Mouse (Mus musculus) fat pad, adult 2 months (tissue): ENCODE measurements around the gene Zbtb39.
"Not testable (repeated sequence)": the region's sequence is repeated elsewhere in the genome, so short reads cannot be mapped to it uniquely, and the experiment has no call there.

Source experiments
- DNase-seq: peaks from one replicate; pipeline ENCODE4 v3.0.0-alpha.2; 2011; ENCODE audit warnings: low read depth, low spot score; ENCODE audit errors: extremely low read depth

Zbtb39 gene

DNA sequence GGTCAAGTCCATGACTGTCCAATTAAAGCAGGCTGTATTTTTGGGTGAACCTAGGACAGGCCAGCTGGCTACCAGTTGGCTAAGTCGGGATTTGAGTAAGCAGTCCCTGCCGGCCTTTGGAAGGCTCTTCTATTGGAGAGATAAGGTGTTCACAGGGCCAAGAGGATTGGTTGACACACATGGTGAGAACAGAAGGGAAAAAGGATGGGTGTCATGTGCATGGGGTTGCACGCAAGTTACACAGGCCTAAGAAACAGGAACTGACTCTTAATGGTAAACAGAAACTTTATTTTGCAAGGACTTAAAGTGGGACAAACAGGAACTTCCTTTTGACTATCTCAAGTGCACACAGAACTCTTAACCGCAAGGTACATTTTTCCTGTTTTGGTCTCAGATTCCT lies 2.4 kb upstream of the Zbtb39 start:
- DNase-seq: no peak

DNA sequence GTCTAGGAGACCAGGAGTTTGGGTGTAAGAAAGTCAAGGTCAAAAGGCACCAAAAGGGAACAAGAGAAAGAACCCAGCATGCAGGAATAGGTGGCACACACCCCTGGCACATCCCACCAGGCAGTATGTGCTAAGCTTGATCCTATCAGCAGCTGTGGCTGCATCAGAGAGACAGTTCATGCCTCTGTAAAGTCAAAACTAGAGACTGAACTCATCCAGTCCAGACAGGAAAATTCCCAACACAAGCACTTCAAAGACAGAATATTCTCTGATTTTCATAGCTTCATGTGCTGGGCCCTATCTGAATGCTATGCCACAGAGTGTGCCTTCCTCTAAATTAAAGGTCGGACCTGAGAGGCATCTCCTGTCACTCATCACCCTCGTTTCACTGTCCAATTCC lies 1.8 kb upstream of the Zbtb39 start:
- DNase-seq: no peak

DNA sequence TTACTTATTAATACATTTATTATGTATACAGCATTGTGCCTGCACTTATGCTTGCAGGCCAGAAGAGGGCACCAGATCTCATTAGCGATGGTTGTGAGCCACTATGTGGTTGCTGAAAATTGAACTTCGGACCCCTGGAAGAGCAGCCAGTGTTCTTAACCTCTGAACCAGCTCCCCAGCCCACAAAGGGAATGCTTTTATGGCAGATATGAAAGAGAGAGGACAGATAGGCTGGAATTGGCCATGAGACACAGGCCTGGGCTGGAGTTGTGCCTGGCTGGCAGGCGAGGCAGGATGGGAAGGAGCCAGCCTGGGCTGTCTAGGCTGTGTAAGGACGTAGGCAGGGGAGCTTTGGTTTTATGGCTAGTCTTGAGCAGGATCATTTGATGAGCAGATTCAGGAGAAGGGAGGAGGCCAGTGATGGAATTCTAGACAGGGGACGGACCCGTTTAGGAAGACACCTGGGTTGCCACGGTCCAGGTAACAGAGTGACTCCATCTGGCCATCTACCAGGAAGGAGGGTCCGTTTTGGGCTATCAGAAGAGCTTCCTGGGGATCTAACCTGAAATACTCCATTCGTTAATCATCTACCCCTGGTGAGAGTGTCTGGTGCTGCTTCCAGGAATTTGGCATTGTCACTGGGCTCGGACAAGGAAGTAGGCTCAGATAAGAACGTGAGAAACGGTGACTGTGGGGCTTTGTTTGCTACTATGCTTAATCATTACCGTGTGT lies 1.0 kb upstream of the Zbtb39 start:
- no peak for DNase-seq

DNA sequence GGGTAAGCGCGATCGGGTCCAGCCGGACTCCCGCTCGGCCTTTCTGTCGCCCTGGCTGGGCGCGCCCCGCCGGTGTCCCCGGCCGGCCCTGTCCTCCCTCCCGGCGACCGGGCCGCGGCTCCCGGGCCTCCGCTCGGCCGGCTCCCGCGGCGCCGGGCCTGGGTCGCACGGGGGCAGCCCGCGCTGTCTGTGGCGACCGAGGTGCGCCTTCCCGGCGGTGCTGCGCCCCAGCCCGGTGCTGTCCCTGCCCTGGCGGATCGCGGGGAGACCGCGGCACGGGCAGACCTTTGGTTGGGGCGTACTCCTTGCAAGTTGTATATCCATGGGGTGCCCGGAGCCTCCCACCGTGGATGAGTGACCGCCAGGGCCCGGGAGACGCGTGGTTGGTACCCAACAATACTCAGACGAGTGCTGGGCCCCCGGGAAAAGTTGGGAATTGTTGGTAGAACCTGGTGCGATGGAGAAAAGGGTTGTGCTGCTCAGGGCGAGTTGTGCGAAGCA lies 373 bp downstream of the Zbtb39 start:
- DNase-seq: no peak

DNA sequence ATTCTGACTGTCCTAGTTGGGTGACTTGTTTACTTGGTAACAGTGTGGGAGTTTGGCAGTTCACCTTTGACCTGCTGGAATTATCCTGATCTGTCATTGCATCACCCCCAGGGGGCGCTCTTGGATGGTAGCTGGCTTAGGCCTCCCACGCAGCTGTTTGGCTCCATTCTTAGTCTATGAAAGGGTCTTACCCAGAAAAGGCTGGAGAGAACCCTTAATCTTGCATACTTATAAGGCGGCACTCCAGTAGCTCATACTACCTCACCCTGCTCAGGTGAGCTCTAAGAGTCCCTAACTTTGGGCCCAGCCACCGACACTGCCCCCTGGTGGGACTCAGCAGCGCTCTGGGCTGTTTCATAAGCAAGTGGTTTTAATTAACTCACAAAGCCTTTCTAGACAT lies 5.3 kb downstream of the Zbtb39 start:
- DNase-seq: no peak

DNA sequence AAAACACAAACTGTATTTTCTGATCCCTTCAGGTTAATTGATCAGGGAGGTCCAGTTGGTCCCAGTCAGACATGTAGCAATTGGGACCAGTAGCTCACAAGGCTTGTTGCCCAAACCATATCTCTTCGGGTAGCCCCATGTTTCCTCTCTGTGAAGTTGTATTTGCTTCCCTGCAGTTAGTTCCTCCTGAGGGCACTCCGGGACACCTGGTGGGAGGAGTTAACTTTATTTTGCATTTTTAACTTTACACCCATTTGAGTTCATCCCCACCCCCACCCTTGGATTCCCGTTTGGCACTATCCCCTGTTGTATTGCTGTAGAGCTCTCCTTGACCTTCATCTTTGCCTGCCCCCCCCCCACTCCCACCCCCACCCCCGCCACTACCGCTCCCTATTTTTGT lies 6.5 kb downstream of the Zbtb39 start:
- DNase-seq: no peak

DNA sequence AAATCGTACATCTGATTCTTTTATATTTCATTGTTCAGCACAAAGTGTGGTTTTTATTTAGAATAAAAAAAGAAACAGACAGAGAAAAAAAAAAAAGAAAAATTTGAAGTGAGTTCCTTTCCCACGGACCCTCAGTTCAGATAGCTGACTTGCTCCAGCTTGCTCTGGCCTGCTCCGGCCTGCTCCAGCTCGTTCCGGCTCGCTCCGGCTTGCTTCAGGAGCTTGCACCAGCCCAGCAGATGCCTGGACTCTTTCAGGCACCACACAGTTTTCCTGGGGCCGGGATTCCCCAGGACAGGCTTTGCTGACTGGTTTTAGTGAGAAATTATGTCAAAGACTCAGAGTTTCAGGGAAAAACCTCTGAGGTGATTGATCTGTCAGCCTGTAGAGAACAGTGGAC lies 7.9 kb downstream of the Zbtb39 start:
- no peak for DNase-seq

DNA sequence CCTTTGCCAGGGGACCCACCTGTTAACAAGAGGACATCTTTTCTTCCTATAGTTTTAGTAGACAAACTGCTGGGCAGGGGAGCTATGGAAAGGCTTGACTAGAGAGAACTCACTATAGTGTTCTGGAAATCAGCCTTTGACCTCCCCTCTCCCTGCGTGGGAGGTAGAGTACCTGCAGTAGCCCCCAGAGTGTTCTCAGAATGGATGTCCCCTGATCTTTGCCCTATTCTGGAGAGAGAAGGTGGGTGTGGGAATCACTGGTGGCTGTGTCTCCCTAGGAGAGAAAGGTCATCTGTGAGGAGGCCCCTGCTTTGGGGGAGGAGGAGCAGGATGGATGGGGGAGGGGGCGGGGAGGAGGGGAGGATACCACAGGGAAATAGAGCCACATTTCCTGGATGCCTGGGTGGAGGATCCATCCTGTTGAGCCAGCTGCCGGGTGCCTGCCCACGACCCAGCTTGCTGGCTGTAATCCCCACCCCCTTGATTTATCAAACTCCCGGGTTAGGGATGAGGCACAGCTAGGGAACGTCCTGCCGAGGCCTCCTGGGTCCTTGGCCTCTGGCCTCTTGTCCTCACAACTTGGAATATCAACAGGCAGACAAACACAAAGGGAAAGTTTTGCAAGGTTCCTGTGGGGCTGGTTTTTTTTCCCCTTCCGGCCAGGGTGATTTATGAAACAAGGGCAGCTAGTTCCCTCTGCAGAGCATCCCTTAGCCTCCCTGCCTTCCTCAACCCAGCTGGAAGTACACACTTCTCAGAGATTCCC lies 9.7 kb downstream of the Zbtb39 start:
- no peak for DNase-seq

DNA sequence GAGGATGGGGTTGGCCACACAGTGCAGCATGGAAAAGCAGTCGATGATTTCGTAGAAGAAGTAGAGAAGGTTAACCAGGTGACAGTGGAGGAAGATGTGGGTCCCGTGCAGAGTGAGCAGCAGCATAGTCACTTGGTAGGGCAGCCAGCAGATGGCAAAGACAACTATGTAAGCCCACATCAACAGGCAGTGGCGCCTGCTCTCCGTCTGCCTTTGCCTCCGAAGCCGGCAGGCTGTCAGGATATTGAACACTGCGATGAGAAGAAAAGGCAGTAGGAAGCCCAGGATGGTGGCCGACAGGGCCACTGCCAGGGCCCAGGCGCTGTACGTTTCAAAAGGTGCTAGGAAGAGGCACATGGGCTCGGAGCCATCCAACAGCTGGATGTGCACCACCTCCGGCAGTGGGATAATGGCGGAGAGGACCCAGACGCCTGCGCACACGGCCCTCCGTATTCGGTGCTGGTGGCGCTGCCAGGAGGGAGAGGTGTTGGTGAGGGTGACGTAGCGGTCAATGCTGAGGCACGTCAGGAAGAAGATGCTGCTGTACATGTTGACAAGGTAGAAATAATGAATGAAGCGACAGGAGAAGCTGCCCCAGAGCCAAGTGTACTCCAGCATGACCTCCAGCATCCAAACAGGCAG lies 10.9 kb downstream of the Zbtb39 start:
- no peak for DNase-seq

DNA sequence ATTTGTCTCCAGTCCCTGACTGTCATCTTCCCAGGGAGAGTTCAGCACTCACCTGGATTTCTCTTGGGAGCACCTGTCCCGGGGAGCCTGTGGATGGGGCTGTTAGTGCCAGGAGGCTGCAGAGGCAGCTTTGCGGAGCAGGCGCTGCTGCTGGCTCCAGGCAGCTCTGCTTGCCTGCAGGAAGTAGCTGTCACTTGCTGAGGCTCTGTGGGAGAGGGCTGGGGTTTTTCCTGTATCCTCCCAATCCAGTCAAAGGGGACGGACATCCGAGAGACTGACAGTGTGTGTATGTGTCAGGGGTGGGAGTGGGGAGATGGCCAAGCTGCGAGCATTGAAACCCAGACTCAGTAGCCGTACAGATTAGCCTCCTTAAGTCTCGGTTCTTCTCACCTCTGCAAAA lies 12.2 kb downstream of the Zbtb39 start, which contains the start of gene Gpr182:
Gene Gpr182, minus strand, starts transcription at position 185 of the 400 bp plus-strand sequence.
- no peak for DNase-seq

DNA sequence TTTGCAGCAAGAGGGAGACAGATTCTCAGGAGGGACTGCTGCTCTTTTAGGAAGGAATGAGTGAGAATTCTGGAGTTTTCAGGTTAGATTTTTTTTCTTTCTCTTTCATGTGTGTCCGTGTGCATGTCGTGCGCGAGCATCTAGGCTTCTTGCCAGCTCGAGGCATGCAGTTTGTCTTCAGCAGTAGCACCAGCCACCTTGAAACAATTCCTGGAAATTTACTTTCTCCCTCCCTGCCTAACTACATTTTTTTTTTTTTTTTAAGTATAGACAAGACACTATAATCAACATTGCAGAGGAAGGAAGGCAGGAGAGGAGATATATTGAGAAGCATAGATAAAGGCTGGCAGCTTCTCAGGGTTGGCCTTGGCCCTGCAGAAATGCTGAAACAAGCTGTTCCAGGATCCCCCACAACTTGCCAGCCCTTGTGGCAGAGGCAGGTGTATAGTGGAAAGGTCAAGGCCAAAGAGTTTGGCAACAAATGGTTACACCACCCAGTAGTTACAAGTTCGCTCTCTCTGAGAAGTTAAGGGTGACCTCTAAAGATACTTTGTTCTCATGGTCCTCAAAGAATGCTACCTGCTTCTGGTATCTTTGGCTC lies 15.3 kb downstream of the Zbtb39 start:
- peak; percentile 92 for DNase-seq

DNA sequence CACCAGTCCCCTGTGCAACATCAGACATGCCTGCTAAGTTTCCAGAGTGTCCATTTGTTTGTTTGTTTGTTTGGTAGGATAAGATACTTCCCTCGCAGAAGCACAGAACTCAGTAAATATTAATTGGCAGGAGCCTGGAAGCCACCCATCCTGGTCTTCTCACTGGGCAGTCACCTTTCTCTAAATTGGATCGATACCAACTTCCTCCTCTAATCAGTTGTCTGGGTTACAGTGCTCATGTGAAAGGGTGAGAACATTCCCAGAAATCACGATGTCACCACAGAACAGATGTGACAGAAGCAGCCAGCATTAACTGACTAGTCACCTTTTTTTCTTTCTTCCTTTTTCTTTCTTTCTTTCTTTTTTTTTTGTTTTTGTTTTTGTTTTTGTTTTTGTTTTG lies 15.9 kb downstream of the Zbtb39 start:
- DNase-seq: no peak

DNA sequence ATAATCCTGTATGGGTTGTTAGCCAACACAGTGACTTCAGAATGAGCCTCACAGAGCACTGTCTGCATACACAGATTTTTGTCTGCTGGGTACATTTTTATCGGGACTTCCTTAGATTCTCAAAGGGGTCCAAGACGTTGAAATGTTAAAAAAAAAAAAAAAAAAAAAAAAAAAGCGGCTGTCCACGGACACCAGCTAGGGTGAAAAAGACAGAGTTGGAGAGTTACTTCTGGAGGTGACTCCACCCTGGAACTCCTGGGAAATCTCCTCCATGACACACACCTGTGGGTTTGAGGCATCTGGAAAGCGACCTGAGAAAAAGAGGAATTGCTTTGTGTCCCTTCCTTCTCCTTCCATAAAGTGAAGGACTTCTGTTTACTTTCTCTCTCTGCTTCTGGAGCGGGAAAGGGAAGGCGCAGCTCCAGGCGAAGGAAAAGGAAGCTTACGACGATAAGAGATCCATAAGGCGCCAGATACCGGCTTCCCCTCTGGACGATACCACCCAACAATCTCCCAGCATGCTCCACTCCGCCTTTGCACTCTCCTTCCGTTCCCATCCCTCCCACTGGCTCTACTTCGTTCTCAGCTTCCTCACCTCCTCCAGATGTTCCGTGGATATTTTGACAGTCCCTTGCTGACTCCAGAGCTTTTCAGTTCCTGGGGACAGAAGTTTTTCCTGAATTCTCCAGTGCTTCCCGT lies 16.6 kb downstream of the Zbtb39 start:
- DNase-seq: no peak

DNA sequence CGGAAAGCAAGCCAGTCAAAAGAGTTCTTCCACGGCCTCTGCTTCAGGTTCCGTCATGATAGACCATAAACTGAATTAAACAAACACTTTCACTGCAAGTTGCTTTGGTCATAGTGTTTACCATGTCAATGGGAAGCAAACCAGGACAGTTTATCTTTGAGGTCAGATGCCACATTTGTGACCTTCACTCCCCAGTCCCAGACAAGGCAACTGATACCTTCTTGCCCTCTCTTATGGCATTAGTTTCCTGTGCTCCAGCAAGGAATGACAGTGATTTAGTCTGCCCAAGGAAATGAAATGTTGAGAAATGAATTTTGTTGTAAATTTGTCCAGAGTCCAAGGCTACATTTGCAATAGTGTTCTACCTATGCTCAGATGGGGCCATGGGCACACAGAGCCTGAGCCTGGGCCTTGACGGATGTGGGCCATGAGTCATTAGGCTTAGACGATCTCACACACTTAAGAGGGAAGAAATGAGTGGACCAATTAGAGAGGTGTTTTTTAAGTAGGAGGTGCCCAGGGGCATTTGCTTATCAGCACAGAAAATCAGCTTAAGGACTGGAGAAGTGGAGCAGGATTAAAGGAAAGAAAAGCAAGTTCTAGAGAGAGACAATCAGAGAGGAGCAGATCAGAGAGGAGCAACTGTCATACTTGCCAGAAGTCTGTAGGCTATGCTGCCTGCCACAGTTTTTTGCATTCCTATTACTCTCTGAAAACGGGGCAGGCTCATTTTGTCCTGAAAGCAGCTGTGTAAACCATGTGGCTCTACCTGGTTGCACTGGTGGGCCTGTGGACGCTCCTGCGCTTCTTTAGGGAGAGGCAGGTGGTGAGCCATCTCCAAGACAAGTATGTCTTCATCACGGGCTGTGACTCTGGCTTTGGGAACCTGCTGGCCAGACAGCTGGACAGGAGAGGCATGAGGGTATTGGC lies 20.1 kb downstream of the Zbtb39 start, which contains the start of the genes Rdh1 and Rdh16f1:
Gene Rdh1, plus strand, starts transcription at position 541 of the 930 bp plus-strand sequence.
Gene Rdh16f1, plus strand, starts transcription at position 607 of the 930 bp plus-strand sequence.
- DNase-seq: peak; percentile 99

DNA sequence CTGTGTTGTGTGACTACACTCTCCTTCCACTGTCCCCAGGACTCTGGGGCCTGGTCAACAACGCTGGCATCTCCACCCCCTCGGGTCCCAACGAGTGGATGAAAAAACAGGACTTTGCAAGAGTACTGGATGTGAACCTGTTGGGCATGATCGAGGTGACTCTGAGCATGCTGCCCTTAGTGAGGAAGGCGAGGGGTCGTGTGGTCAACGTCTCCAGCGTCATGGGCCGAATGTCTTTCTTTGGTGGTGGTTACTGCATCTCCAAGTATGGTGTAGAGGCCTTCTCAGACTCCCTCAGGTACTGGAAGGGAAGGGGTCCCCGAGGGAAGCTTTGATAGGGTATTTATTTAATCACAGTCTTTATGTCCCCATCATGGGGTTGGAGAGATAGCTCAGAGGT lies 23.6 kb downstream of the Zbtb39 start:
- not testable (repeated sequence) for DNase-seq

DNA sequence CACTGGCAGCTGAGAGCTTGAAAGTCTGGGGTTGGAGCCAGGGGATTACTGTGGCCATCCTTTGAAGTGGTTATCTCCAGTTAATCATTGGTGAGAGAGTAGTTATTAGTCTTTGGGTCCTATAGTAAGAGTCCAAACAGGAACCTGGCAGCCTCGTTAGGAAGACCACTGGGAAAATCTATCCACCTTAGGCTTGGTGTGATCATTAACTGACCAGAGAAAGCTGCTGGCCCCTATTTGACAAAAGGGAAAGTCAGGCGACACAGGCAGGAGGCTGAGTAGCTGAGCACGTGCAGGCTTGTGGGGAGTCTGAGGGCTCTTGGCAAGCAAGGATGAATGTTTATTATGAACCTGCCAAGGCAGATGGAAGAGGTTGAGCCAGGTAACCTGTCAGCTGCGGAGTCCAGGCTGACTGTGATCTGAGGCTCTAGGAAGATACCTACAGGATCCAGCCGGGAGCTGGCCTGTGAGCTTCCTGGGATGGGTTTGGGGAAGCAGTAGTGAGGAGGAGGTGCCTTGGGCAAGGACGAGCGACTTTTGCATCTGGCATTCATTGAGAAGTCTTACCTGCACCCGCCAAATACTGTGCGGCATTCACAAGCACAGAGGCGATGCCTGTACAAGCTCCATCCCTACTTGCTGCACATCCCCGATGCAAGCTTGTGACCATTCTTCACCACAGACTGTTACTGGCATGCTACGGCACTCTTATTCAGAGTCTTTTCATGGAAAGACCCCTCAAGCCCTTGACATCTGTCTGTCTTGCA lies 24.8 kb downstream of the Zbtb39 start:
- no peak for DNase-seq

DNA sequence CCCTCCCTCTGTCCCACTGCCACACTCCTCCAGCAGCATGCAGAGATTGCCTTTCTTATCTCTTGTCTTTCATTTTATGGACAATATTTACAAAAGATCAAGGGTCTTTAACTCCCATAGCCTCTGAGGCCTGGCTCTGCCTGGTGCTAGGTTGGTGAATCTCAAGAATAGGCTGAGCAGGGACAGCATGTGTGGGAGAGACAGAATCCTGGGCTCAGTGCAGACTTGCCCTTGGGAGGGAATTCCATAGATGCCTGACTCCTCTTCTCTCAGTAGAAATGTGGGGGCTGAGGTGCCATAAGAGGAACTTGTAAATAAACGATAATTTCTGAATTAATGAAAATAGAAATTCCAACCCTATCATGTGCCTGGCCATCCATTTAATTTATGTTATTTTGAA lies 27.2 kb downstream of the Zbtb39 start:
- DNase-seq: no peak

DNA sequence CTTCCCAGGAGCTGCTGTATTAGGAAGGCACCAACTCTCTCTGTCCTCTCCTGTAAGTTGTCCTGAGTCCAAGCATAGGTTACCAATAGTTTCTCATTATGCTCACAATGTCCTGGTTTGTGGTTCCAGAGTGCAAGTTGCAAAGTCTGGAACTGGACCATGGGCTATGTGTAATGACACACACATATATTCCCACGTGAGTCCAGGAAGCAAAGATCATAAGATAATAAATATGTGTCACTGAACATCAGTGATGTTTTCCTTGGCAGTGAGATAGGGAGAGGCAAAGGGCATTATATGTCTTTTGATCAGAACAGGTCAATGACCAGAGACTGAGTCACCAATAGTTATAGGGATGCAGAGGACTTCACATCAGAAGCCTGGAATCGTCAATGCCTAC lies 36.7 kb downstream of the Zbtb39 start, which contains the start of gene Rdh9:
Gene Rdh9, plus strand, starts transcription at position 376 of the 400 bp plus-strand sequence.
- DNase-seq: no peak

DNA sequence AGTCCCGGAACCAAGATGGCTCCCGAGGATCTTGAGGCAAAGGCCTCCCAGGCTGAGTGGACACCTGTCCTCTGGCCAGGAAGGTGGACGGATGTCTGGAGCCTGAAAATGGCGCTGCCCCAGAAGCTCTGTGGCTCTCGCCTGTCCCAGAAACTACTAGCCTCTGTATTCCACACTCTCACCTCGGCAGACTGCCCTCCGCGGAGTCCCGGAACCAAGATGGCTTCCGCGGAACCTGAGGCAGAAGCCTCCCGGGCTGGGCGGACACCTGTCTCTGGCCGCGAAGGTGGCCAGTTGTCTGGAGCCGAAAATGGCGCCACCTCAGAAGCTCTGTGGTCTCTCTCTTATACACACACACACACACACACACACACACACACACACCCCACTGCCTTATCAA lies 43.0 kb downstream of the Zbtb39 start:
- DNase-seq: not testable (repeated sequence)
